Mouse (Mus musculus): ENCODE measurements around the gene Donson.

DNA sequence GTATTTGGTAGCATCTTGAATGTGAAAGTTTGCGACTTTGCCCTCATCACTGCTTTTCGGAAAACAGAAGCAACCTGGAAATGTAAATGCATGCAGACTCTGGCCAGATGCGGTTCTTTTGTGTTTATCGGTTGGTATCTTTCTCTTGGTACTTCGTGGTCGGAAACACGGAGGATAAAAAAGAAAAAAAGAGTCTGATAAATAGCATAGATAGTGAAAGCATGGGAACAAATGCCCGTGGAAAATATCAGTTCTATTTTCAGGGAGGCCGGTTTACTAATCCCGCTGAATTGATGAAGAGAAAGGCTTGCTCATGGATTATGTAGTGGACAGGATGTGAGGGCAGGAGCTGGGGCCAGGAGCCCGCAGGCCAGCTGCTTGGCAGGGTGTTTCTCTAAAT is 41.9 kb upstream of the Donson start:
- TF ChIP-seq CTCF (IDR thresholded peaks at IDR 0.05; ENCODE audit: low read depth) (no peak), EP300 (optimal IDR thresholded peaks at IDR 0.05) (no peak)

Data from stomach, postnatal 0 days (tissue).